Mouse (Mus musculus): ENCODE measurements around the gene Ahctf1. TPM values are rescaled to one million over a fixed set of nuclear protein-coding genes. Genes with fewer than 3 reads are reported as not detected.
"Not testable (repeated sequence)": the region's sequence is repeated elsewhere in the genome, so short reads cannot be mapped to it uniquely, and the experiment has no call there.

Gene Ahctf1
- polyA plus RNA-seq, 1 experiment from 2014 or later = 13.8 TPM

- 32% methylated on average over 15 of the region's 15 CpGs for WGBS
- no peak overlapping the region for H3K9ac ChIP-seq (ENCODE audit: low read length)
- H3K4me2 ChIP-seq (ENCODE audit: low read depth, low read length) = peak overlapping the region; percentile 20
- H3K4me3 ChIP-seq (ENCODE audit: low read length) = peak overlapping the region; percentile 1; the same call in 1 of the 2 replicates
- no peaks in the 10 kb centered on the region for H3K9me3 ChIP-seq (replicated peaks; ENCODE audit: control insufficient read depth, low read length)
- no peak overlapping the region for H3K27ac ChIP-seq (ENCODE audit: low read length)
- H3K4me1 ChIP-seq (ENCODE audit: control insufficient read depth, insufficient read depth, low read length) = no peaks in the 10 kb centered on the region
- no peaks in the 10 kb centered on the region for H3K36me3 ChIP-seq (ENCODE audit: control insufficient read depth, insufficient read depth)
- no peaks in the 10 kb centered on the region for H3K27me3 ChIP-seq (ENCODE audit: control insufficient read depth, insufficient read depth, low read length)
- ATAC-seq (replicated peaks; ENCODE audit: extremely low read depth, insufficient read depth, low FRiP score) = no peak
Observed at GRCm38 (mm10) chr1:179734500-179735474, 68.7 kb downstream of the Ahctf1 start.

GRCm38 (mm10) chr1:179731391-179731790 lies 72.1 kb downstream of the Ahctf1 start:
- Histone ChIP-seq H3K9me3 (replicated peaks; ENCODE audit: control insufficient read depth, low read length) (0 out of 2 replicates have a peak, but pooled peaks cover 2% of the 10 kb centered on the region), H3K27ac (ENCODE audit: low read length) (no peak overlapping the region), H3K9ac (ENCODE audit: low read length) (no peak overlapping the region), H3K27me3 (ENCODE audit: control insufficient read depth, insufficient read depth, low read length) (no peaks in the 10 kb centered on the region), H3K4me3 (ENCODE audit: low read length) (no peak overlapping the region), H3K4me2 (ENCODE audit: low read depth, low read length) (no peak overlapping the region), H3K4me1 (ENCODE audit: control insufficient read depth, insufficient read depth, low read length) (no peaks in the 10 kb centered on the region), H3K36me3 (ENCODE audit: control insufficient read depth, insufficient read depth) (no peaks in the 10 kb centered on the region)
- ATAC-seq (replicated peaks; ENCODE audit: extremely low read depth, insufficient read depth, low FRiP score) = no peak
- WGBS = 75% methylated on average over 3 of the region's 3 CpGs

GRCm38 (mm10) chr1:179728661-179729060 lies 74.8 kb downstream of the Ahctf1 start:
- WGBS = 85% methylated on average over 10 of the region's 10 CpGs
- no peaks in the 10 kb centered on the region for H3K4me1 ChIP-seq (ENCODE audit: control insufficient read depth, insufficient read depth, low read length)
- 0 out of 2 replicates have a peak, but pooled peaks cover 2% of the 10 kb centered on the region for H3K9me3 ChIP-seq (replicated peaks; ENCODE audit: control insufficient read depth, low read length)
- no peak for ATAC-seq (replicated peaks; ENCODE audit: extremely low read depth, insufficient read depth, low FRiP score)
- no peak overlapping the region for H3K4me2 ChIP-seq (ENCODE audit: low read depth, low read length)
- H3K4me3 ChIP-seq (ENCODE audit: low read length) = no peak overlapping the region
- H3K27me3 ChIP-seq (ENCODE audit: control insufficient read depth, insufficient read depth, low read length) = no peaks in the 10 kb centered on the region
- H3K9ac ChIP-seq (ENCODE audit: low read length) = no peak overlapping the region
- no peaks in the 10 kb centered on the region for H3K36me3 ChIP-seq (ENCODE audit: control insufficient read depth, insufficient read depth)
- H3K27ac ChIP-seq (ENCODE audit: low read length) = no peak overlapping the region

DNA sequence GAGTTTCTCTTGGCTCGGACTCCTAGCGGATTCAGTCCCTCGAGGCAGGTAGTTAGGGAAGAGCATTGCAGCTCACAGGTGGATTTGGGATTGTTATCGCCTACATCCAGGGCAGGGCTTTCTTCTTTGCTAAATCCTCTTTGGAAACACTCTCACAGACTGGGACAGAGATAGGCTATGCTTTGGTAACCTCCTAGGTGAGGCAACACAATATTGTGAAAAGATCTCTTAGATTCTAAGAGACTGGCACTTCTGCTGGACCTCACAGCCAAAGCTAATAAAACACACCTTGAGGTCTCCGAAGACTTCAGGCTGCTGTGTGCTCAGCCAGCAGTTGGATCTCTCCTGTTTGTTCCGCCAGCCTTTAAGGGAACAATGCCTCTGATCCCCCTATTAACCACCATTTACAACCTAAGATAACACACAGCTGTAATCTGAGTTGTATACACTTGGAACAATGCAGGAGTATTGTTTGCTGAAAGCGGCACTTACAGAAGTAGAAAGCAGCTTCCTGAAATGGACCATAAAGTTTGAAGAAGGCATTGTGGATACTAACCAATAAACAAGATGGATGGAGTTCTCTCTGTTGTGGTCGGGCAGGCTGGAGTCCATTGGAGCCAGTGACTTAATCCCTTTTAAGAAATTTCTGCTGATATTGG lies 80.5 kb downstream of the Ahctf1 start:
- Histone ChIP-seq H3K9ac (ENCODE audit: low read length) (no peak overlapping the region), H3K9me3 (replicated peaks; ENCODE audit: control insufficient read depth, low read length) (no peaks in the 10 kb centered on the region), H3K27ac (ENCODE audit: low read length) (no peak overlapping the region), H3K27me3 (ENCODE audit: control insufficient read depth, insufficient read depth, low read length) (no peaks in the 10 kb centered on the region), H3K36me3 (ENCODE audit: control insufficient read depth, insufficient read depth) (no peaks in the 10 kb centered on the region), H3K4me2 (ENCODE audit: low read depth, low read length) (no peak overlapping the region), H3K4me1 (ENCODE audit: control insufficient read depth, insufficient read depth, low read length) (peaks cover 3% of the 10 kb centered on the region; the same call in 1 of the 2 replicates), H3K4me3 (ENCODE audit: low read length) (no peak overlapping the region)
- ATAC-seq (replicated peaks; ENCODE audit: extremely low read depth, insufficient read depth, low FRiP score) = no peak
- 70% methylated on average over 8 of the region's 8 CpGs for WGBS

GRCm38 (mm10) chr1:179715786-179716185 lies 87.7 kb downstream of the Ahctf1 start:
- Histone ChIP-seq H3K4me1 (ENCODE audit: control insufficient read depth, insufficient read depth, low read length) (no peaks in the 10 kb centered on the region), H3K27me3 (ENCODE audit: control insufficient read depth, insufficient read depth, low read length) (no peaks in the 10 kb centered on the region), H3K27ac (ENCODE audit: low read length) (no peak overlapping the region), H3K9ac (ENCODE audit: low read length) (no peak overlapping the region), H3K4me3 (ENCODE audit: low read length) (no peak overlapping the region), H3K4me2 (ENCODE audit: low read depth, low read length) (no peak overlapping the region), H3K36me3 (ENCODE audit: control insufficient read depth, insufficient read depth) (no peaks in the 10 kb centered on the region), H3K9me3 (replicated peaks; ENCODE audit: control insufficient read depth, low read length) (no peaks in the 10 kb centered on the region; the same call in 1 of the 2 replicates)
- no peak for ATAC-seq (replicated peaks; ENCODE audit: extremely low read depth, insufficient read depth, low FRiP score)
- WGBS = 80% methylated on average over 4 of the region's 4 CpGs

GRCm38 (mm10) chr1:179715289-179715688 lies 88.2 kb downstream of the Ahctf1 start:
- not testable (repeated sequence) for H3K27ac ChIP-seq (ENCODE audit: low read length); H3K27me3 ChIP-seq (ENCODE audit: control insufficient read depth, insufficient read depth, low read length); H3K9ac ChIP-seq (ENCODE audit: low read length); H3K4me2 ChIP-seq (ENCODE audit: low read depth, low read length); H3K4me3 ChIP-seq (ENCODE audit: low read length); H3K4me1 ChIP-seq (ENCODE audit: control insufficient read depth, insufficient read depth, low read length); ATAC-seq (replicated peaks; ENCODE audit: extremely low read depth, insufficient read depth, low FRiP score); H3K36me3 ChIP-seq (ENCODE audit: control insufficient read depth, insufficient read depth); H3K9me3 ChIP-seq (replicated peaks; ENCODE audit: control insufficient read depth, low read length)
- WGBS = 64% methylated on average over 4 of the region's 4 CpGs

DNA sequence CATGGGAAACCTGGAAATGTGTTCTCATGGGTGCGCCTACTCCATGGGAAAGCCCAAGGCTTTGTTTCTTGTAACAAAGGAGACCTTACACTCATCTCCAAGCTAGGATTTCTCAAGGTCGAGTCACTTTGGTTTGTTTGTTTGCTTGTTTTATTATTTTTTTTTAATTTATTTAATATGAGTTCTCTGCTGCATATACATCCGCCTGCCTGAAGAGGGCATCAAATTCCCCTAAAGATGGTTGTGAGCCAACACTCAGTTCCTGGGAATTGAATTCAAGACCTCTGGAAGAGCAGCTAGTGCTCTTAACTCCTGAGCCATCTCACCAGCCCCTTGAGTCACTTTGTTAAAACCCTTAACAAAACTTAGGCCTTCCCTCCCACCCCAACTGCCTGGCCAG lies 90.1 kb downstream of the Ahctf1 start:
- Histone ChIP-seq H3K9me3 (replicated peaks; ENCODE audit: control insufficient read depth, low read length) (no peaks in the 10 kb centered on the region; the same call in 1 of the 2 replicates), H3K27ac (ENCODE audit: low read length) (no peak overlapping the region), H3K27me3 (ENCODE audit: control insufficient read depth, insufficient read depth, low read length) (no peaks in the 10 kb centered on the region), H3K36me3 (ENCODE audit: control insufficient read depth, insufficient read depth) (no peaks in the 10 kb centered on the region), H3K4me2 (ENCODE audit: low read depth, low read length) (no peak overlapping the region), H3K9ac (ENCODE audit: low read length) (no peak overlapping the region), H3K4me3 (ENCODE audit: low read length) (no peak overlapping the region), H3K4me1 (ENCODE audit: control insufficient read depth, insufficient read depth, low read length) (peaks cover 2% of the 10 kb centered on the region; the same call in 1 of the 2 replicates)
- ATAC-seq (replicated peaks; ENCODE audit: extremely low read depth, insufficient read depth, low FRiP score) = no peak
- WGBS = 91% methylated on average over 3 of the region's 3 CpGs

DNA sequence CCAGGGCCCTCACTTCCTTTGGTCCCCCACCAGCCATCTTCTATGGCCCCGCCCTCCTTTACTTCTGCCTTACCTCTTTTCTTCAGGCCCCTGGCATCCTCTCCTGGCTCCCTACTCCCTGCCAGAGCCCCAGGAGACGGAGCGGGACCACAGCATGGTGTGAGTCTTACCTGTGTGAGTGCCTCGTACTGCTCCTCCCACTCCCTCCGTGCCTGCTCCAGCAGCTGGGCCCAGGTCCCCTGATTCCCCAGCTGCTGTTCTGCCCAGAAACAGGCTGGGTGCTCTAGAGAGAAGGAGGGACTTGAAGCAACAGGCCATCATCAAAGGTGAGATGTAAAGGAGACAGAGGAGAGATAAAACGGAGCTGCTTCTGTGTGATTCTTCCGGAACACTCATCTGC lies 90.8 kb downstream of the Ahctf1 start:
- no peak overlapping the region for H3K4me3 ChIP-seq (ENCODE audit: low read length)
- 88% methylated on average over 7 of the region's 7 CpGs for WGBS

GRCm38 (mm10) chr1:179710739-179711138 lies 92.7 kb downstream of the Ahctf1 start:
- Histone ChIP-seq H3K27ac (ENCODE audit: low read length) (no peak overlapping the region), H3K4me1 (ENCODE audit: control insufficient read depth, insufficient read depth, low read length) (peaks cover 2% of the 10 kb centered on the region; the same call in 1 of the 2 replicates), H3K4me3 (ENCODE audit: low read length) (no peak overlapping the region), H3K36me3 (ENCODE audit: control insufficient read depth, insufficient read depth) (no peaks in the 10 kb centered on the region), H3K4me2 (ENCODE audit: low read depth, low read length) (no peak overlapping the region), H3K9ac (ENCODE audit: low read length) (no peak overlapping the region), H3K9me3 (replicated peaks; ENCODE audit: control insufficient read depth, low read length) (no peaks in the 10 kb centered on the region; the same call in 1 of the 2 replicates), H3K27me3 (ENCODE audit: control insufficient read depth, insufficient read depth, low read length) (no peaks in the 10 kb centered on the region)
- WGBS = 74% methylated on average over 5 of the region's 5 CpGs
- no peak for ATAC-seq (replicated peaks; ENCODE audit: extremely low read depth, insufficient read depth, low FRiP score)

More for the DNA sequence above, 90.8 kb downstream of the Ahctf1 start:
- no peak overlapping the region for H3K4me2 ChIP-seq (ENCODE audit: low read depth, low read length)
- peaks cover 2% of the 10 kb centered on the region; the same call in 1 of the 2 replicates for H3K4me1 ChIP-seq (ENCODE audit: control insufficient read depth, insufficient read depth, low read length)
- no peaks in the 10 kb centered on the region for H3K27me3 ChIP-seq (ENCODE audit: control insufficient read depth, insufficient read depth, low read length)
- ATAC-seq (replicated peaks; ENCODE audit: extremely low read depth, insufficient read depth, low FRiP score) = no peak
- H3K36me3 ChIP-seq (ENCODE audit: control insufficient read depth, insufficient read depth) = no peaks in the 10 kb centered on the region
- H3K27ac ChIP-seq (ENCODE audit: low read length) = no peak overlapping the region
- H3K9me3 ChIP-seq (replicated peaks; ENCODE audit: control insufficient read depth, low read length) = no peaks in the 10 kb centered on the region; the same call in 1 of the 2 replicates
- no peak overlapping the region for H3K9ac ChIP-seq (ENCODE audit: low read length)

All from heart, embryonic 16.5 days (tissue).